Mouse (Mus musculus) activated CD4-positive, CD25-positive, alpha-beta regulatory T cell, adult 4 months (primary cell): ENCODE data around the gene Cyp17a1. TPM values are rescaled to one million over a fixed set of nuclear protein-coding genes. Genes with fewer than 3 reads are reported as not detected.
A peak's percentile ranks its signal among the peaks of the same experiment; 100 is the strongest.

ENCODE experiments used
- ATAC-seq: one replicate; pipeline ENCODE4 v1.8.0; 2017
- polyA plus RNA-seq, 2 experiments: library from polyadenylated mRNA; unstranded; fragments of 100-300 nt; shearing (Covaris generic); gene quantifications; one replicate each; pipeline ENCODE4 v1.2.1; 2017

Gene Cyp17a1
- not detected for polyA plus RNA-seq

- ATAC-seq = no peak
These were observed at the start of gene Cyp17a1 for GRCm38 (mm10) chr19:46672766-46673418. TSS of gene Cyp17a1 (minus strand) at chr19:46673172.

GRCm38 (mm10) chr19:46718150-46718549 lies 45.2 kb upstream of the Cyp17a1 start:
- ATAC-seq = no peak

DNA sequence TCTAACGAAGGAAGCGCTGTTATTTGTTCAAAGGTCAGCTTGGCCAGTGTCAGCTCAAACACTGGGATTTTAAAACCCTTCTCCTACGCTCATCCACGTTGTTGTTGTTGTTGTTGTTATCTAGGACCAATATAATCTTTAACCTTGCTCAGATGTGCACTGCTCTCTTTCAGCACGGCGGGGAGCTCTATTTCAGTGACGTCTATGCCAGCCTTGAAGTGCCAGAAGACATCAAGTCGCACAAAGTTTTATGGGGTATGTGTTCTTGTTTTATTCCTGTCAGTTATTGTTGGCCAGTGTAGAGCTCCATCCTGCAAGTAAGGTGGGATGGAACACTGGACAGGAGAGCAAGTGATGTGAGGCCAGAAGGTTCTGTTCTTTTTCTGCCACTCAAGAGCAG lies 42.0 kb upstream of the Cyp17a1 start:
- ATAC-seq = no peak

GRCm38 (mm10) chr19:46714234-46714633 lies 41.3 kb upstream of the Cyp17a1 start:
- no peak for ATAC-seq

GRCm38 (mm10) chr19:46710614-46711013 lies 37.6 kb upstream of the Cyp17a1 start:
- ATAC-seq = no peak

- ATAC-seq = no peak
These were observed 34.6 kb upstream of the Cyp17a1 start, which contains the start of gene As3mt for GRCm38 (mm10) chr19:46707296-46708151. TSS of gene As3mt (plus strand) at chr19:46707458.

GRCm38 (mm10) chr19:46706540-46707295 lies 33.7 kb upstream of the Cyp17a1 start:
- ATAC-seq = no peak

DNA sequence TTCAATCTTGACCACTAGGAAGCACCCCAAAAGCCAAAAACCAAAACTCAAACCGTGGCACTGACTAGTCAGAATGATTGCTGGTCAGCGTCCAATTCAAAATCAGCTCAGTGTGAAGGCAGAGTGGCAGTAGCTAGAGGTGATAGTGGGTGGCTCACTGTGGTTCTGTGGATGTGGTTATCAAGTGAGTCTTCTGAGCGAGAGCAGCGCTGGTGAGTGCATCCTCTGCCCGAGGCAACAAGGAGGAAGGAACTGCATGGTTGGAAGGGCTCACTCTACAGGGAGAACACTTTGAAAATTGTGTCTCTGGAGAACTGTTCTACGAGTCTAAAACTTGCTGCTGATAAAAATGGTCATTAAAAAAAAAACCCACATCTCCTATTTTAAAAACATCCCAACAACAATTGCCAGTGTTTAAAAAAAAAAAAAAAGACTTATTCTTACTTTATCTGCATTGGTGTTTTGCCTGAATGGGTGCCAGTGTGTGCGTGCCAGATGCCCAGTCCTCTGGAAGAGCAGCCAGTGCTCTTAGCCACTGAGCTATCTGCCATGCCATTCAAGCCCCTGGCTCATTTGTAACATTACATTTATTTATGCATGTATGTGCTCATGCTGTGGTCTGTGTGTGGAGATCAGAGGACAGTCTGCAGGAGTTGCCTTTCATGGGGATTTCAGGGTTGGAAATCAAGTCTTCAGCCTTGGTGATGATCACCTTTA lies 33.0 kb upstream of the Cyp17a1 start:
- no peak for ATAC-seq

GRCm38 (mm10) chr19:46701156-46701555 lies 28.2 kb upstream of the Cyp17a1 start:
- ATAC-seq = no peak

DNA sequence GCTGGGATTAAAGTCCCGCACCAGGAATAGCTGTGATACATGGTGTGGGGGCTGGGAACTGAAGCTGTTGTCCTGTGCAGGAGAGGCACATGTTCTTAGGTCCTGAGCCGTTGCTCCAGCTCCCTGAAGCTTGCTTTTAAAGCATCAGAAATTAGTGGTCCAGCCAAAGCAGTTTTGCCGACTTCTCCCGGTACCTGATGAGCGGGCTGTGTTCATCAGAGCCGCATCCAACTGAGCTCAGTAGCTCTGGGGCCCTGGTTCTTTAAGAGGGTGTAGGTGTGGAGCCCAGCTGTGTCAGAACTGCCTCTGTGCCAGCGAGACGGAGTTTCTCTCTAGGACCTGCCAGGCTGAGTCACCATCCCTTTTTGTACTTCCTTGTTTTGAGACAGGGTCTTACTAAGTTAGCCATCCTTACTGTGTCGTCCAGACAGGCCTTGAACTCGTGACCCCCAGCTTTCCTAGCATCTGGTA lies 26.1 kb upstream of the Cyp17a1 start:
- no peak for ATAC-seq

DNA sequence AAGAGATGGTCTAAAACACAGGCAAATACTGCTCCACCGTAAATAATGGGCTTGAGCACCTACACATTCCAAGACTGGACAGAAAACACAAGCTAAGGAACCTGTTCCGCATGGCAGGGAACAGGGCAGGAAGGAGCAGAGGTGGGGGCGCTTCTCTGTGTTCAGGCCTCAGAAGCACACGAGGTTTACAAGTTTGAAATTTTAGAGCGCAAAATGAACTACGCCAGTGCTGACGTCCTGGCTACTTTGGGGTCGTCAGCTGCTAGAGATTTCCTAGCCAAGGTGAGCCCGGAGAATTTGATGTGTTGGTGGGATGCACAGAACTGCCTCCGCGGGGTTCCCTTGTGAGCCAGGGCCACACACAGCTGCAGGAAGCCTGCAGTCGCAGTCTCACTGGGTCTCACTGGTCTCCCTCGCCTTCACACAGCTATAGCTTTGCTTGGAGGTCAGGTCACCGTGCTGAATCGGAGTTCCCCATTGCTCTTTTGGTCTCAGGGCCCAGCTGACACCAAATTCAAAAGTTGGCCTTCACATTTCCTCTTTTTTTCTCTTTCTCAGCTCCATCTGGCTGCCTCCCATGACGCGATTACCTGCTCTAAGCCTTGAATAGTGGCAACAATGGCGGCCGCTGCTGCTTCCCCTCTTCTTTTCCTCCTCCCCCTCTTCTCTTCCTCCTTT lies 25.0 kb upstream of the Cyp17a1 start:
- ATAC-seq = no peak

GRCm38 (mm10) chr19:46696943-46697342 lies 24.0 kb upstream of the Cyp17a1 start:
- ATAC-seq = no peak

DNA sequence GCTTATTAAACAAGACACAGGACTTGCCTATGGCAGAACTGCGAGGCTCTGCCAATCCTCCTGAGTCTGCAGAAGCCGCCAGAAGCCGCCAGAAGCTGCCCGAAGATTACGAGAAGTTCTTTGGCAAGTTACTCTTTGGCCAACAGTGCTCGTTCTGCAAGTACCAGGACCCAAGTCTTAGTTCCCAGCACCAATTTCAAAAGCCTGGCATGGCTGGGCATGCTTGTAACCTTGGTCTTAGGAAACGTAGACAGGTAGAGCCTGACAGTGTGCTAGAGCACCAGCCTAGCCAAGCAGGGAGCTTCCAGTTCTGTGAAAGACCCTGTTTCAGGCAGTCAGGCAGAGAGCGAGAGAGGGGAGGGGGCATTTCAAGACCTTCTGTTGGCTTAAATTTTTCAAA lies 23.5 kb upstream of the Cyp17a1 start:
- ATAC-seq = no peak

DNA sequence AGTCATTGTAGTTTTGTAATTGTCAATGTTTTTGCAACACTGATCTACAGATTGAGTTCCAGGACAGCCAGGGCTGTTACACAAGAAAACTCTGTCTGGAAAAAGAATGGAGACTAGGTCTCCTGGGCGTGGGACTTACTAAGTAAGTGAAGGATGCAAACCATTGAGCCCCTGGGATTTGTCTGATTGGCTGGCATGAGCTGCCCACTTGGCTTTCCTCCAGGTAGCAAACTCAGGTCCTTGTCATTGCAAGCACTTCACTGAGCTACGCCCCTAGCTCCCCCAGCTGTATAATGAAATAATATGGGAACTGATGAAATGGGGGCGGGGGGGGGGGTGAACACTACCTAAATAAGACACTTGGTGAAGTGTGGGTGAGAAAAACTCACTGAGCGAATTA lies 20.2 kb upstream of the Cyp17a1 start:
- no peak for ATAC-seq

DNA sequence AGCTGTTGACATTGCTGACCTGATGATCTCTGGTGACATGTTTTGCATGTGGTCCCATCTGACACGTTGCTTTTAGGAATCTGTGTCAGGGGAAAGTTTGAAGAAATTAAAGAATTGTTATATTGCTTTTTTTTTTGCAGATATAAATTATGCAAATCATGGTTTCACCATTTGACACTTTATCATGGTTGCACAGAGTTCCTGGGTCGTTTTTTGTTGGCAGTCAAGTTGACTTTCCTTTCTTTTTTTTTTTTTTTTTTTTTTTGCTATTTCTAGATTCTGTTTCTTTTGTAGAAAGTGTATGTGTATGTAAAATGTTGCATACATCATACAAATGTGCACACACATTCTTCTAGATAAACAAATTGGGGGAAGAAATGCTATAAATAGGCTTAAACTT lies 18.1 kb upstream of the Cyp17a1 start:
- no peak for ATAC-seq

DNA sequence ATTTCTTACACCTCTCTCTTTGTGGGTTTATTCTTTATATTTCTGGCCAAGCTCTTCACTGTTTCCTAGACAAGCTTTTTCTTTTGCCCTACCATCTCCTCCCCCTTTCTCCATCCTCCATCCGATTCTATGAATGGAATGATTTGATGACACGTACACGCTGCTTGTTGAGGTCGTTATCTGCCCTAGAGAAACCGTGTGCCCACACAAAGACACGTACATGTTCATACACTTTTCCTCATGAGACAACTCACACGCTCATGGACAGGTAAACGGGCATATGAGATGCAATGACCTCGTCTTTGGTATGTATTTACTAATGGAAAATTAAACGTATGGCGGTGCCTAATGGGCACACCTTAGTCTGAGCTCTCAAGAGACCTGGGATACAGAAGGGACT lies 17.4 kb upstream of the Cyp17a1 start:
- ATAC-seq = no peak

DNA sequence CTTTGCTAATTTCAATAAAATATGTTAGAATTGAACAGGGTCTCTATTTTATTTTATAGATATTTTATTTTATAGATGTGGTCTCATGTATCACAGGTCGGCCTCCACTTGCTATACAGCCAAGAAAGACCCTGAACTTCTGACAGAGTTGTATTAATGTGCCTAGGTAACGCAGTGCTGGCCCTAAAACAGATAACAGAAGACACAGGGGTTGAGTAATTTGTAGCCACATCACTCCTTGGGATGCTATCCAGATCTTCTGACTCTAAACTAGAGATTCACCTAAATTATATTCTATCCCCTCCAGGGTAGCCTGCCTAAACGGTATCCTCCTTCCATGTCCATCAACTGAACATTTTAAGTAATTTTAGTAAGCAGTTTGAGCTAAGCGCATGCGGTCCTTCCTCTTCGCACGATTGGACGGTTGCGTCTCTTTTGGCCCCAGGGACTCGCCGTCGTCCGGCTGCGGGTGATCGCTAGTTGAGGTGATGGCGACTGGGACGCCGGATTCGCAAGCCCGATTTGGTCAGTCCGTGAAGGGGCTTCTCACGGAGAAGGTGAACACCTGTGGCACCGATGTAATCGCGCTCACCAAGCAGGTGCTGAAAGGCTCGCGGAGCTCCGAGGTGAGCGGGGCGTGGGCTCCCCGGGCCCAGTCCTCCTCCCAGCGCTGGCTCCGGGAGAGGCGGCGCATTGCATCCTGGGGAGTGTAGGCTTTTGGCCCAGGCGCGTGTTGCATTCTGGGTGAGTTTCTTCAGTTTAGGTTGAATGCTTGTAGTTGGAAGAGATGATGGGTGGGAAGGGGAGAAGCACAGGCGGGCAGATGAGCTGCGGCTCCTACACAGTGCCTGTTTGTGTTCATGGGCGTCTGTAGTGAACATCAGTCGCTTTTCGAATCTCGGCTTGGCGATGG lies 16.7 kb upstream of the Cyp17a1 start, which contains the start of gene Borcs7:
Gene Borcs7 (plus strand): TSS at position 447 of the 913 bp plus-strand sequence.
- ATAC-seq = peak; percentile 98

DNA sequence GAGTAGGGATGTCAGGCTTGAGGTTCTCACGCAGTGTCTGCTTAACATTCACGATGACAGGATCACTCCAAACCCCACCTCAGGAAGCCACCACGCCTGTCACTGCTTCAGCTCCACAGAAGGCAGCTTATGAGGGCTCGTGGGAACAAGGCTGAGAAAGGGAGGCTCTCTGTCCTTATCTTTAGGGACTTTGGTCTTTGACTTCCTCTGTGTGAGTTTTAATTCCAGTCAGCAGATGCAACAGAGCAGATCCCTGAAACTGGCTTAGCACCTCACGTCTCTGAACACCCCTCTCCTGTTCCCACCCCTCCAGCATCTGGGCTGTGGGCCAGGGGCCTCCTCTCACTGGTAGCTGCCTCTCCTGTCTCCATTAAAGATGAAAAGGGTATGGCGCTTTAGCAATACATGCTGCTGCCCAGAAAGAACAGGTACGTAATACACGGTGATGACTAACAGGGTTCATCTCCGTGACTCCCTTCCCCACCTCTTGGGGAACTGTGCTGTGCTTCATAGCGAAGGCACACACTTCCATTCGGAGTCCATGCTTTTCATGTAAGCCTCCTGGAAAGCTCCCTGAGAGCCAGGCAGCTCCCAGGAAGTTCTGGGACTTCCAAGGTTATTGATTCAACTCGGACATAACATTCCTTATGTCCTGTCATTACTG lies 6.9 kb upstream of the Cyp17a1 start:
- ATAC-seq = no peak

GRCm38 (mm10) chr19:46675641-46676040 lies 2.7 kb upstream of the Cyp17a1 start:
- no peak for ATAC-seq

DNA sequence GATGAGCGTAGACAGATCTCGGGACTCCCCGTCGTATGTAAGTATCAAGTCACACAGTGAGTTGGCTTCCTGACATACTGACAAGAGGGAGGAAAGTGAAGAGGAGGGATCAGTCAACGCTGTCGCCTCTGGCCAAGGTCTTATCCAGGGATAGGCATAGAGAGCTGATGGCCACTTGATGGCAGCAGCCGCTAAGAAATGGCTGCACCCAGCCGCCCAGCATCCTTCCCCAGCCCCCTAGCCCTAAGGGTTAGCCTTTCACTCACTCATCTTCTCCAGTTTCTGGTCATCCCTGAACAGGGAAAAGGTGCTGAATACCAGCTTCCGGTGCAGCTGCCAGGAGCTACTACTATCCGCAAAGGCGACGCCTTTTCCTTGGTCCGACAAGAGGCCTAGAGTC lies 2.3 kb downstream of the Cyp17a1 start:
- no peak for ATAC-seq
